Mouse (Mus musculus) erythroblast, adult 5-6 weeks (primary cell): Measurements from ENCODE around the gene Katnal1. TPM values are rescaled to one million over a fixed set of nuclear protein-coding genes. Genes with fewer than 3 reads are reported as not detected.

Experiments used
- ATAC-seq: replicated peaks from 2 replicates; pipeline ENCODE4 v1.8.0; 2016; ENCODE audit warnings: moderate number of reproducible peaks, mild to moderate bottlenecking, moderate TSS enrichment, inconsistent platforms; ENCODE audit not compliant: poor library complexity, low FRiP score, severe bottlenecking
- total RNA-seq, 2 experiments: library from RNA; stranded (forward) in 1 of 2; stranded (reverse) in 1 of 2; fragments of 150-400 nt in 1 of 2; fragments of 200-764, 138-1000 nt in 1 of 2; gene quantifications; 2 replicates each; pipeline versions ENCODE4 v1.2.3 to v1.2.4; 2015 to 2017; ENCODE audit warnings: low replicate concordance in 2 of 2

Katnal1 gene
- total RNA-seq, 2 experiments from 2014 or later = 4.0 to 10.4 TPM

GRCm38 (mm10) chr5:148831596-148832257 is 97.4 kb downstream of the Katnal1 start:
- peak; percentile 81 for ATAC-seq

GRCm38 (mm10) chr5:148831141-148831547 is 98.0 kb downstream of the Katnal1 start:
- ATAC-seq = no peak

- no peak for ATAC-seq
Observed at GRCm38 (mm10) chr5:148825732-148826131, 103.4 kb downstream of the Katnal1 start.

DNA sequence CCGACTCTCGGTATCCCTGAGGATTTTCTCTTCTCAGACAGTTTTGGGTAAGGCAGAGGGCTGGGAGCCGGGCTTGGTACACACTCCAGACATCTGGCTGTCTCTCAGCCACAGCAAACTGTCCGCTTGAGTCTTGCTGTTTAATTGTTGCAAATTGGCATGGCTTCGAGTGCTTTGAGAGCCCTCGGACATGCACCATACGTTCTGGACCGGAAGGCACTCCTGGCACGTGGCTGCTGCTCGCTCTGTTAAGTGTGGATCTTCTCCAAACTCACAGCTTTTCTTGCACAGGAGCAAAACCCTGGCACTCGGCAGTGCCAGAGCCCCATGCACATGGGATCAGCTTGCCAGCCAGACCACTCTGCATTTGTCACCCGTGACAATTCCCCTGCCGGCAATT is 106.3 kb downstream of the Katnal1 start:
- no peak for ATAC-seq

Other genes starting within 250 kb of the Katnal1 start
- gene Gm42791, start 65.8 kb upstream of the Katnal1 start, total RNA-seq (2015; ENCODE audit: low replicate concordance) = 1.9 TPM in 1 of 2 replicates, not detected in the other
- 14.2 TPM in 1 of 2 replicates, not detected in the other for gene Gm42791, start 65.8 kb upstream of the Katnal1 start, total RNA-seq (2017; ENCODE audit: low replicate concordance)